Mouse (Mus musculus) testis, postnatal 10 days (tissue): Measurements from ENCODE around the gene Gxylt2.

Experiments used
- DNase-seq: peaks from one replicate; pipeline ENCODE4 v3.0.0; 2021; ENCODE audit warnings: low spot score

Gxylt2 gene

DNA sequence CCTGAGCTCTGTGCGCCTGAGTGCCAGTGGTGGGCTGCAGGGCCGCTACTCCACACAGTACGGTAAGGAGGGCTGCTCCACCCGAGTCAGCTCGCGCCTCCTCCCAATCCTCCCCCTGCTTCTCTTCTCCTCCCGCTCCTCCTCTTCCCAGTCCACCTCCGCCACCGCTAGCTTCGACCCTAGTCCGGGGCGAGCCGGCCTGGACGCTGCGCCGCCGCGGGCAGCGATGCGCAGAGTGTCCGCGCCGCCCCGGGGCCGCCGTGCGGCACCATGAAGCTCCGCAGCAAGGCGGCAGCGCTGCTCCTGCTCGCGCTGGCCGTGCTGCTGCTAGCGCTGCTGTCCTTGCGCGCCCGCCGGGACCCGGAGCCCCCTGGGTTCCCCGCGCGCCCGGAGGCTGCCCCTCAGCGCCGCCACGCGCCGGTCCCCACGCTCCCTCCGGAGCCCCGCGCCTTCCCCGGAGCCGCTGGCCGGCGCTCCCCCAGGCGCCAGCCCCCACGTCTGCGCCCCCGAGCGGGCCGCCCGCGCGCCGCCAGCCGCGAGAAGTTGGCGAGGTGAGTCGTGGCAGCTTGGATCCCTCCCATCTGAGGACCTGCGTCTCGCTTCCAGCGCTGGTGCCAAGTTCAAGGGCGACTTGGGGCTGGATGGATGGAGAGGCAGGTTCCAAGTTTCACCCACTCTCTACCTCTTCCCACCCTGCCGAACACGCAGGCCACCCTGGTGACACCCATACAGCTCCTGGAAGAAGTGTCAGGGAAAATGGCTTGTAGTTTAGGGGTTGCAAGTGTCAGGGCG lies at the start of gene Gxylt2:
TSS of gene Gxylt2 (plus strand) at position 161 of the 792 bp plus-strand sequence.
- peak; percentile 53 for DNase-seq

DNA sequence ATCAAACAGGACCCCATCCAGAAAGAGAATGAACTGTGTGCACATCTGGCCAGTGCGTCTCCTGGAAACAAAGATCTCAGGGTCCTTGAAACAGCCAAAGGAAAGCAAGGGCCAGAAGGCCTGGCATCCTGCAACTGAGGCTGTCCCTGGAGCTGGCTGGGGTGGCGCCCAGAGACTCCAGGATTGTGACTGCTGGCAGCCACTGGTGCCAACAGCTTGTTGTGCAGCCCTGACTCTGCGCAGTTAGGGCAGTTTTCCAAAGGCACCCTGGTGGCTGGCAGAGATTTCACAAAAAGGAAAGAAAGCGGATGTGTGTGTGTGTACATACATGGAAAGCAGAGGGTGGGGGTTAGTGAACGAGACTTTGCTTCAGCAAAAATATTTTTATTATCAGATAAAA lies 44.1 kb upstream of the Gxylt2 start:
- peak; percentile 41 for DNase-seq

DNA sequence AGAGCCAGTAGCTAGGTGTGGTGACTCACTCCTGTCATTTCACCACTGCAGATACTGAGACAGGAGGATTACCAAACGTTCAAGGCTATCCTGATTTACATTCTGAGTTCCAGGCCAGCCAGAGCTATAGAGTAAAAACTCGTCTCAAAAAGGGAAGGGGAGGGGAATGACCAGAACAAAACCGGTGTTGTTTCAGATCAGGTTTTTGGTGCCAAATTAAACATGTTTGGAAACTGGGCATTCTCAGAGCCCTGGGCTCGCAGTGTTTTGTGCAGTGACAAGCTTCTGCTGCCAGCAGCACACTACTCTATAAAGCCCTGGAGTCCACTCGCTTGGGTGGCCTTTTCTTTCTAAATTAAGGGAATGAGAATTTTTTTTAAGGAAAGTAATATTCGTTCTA lies 42.3 kb upstream of the Gxylt2 start:
- DNase-seq: peak; percentile 14

DNA sequence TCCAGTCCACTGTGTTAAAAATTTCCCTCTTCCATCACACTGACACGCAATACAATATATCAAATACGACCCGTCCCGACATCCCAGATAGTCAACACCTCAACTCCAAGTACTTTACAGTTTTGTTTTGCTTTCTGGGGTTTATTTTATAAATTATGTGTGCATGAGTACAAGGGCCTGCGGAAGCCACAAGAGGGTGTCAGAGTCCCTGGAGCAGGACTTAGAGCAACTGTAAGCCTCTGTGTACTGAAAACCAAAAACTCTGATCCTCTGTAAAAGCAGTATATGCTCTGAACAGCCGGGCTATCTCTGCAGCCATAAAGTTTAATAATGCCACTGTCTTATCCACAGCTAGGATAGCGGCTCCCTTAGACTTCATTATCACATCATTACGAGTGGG lies 36.9 kb upstream of the Gxylt2 start:
- peak; percentile 20 for DNase-seq

DNA sequence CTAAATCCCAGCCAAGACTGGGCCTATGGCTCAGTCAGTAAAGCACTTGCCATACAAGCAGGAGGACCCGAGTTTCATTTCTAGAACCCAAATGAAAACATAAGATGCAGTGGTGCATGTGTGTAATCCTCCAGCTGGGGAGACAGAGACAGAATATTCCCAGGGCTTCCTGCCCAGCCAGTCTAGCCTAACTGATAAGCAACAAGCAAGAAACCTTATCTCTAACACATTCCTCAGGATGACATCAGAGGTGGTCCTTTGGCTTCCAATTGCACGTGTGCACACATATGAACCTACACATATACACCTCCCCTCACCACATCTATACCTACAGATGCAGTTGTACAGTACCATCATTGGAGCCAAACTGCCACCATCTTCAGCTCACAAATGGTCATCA lies 35.7 kb upstream of the Gxylt2 start:
- peak; percentile 11 for DNase-seq

DNA sequence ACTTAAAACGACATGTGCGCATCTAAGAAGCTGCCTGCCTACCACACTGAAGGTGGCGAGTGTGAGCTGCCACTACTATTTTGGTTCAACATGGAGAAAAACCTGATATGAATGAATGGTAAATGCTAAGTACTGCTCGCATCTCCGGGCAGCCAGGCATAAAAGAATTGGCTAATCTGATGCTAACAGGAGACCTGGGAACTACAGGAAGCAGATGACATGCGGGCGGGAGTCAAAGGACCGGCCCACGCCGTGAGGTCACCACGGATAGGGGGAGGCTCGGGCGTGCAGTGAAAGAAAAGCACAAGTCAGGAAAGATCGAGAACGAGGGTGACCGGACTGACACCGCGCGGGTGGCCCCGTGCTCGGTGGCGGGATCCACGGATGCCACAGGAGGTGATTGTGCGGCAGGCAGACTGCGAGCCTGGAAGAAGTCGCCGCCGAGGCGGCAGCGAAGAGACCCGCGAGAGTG lies 34.1 kb upstream of the Gxylt2 start:
- DNase-seq: peak; percentile 69

DNA sequence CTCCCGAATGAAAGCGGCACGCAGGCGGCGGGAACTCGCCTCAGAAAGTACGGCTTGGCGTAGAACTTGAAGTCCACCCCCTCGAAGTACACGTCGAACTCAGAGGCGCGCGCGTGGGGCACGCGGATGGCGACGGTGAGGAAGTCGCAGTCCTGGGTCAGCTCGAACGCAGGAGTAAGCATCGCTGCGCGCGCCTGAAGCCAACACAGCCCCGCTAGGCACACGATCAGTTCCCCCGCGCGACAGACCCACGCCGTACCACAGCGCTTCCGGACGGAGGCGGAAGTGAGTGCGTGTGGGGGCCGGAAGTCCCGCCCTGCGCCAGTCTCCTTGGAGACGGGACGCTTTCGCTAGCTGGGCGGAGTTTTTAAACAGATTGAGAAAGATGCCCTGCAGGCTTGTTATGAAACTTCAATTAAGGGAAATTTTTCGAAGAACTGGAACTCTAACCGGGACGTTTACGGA lies 33.6 kb upstream of the Gxylt2 start, which contains the start of gene Shq1:
TSS of gene Shq1 (minus strand) at position 278 of the 465 bp plus-strand sequence.
- DNase-seq: peak; percentile 90

DNA sequence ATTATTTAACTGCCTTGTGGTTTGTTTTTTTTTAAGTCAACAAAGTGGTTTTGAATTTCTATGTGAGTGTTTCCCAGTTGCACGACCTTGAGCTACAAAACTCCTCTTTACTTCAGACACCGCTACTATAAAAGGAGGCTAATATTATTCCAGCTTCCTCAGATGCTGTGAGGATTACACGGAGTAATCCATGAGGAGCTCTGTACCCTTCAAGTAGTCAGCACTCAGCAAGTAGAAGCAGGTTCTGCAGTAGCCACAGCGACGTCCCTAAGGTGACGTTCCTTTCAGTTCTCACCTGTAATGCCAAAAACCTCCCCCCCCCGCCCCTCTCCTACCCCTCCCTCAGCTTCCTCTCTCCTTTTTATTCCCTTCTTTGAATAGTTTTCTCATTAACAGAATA lies 33.1 kb upstream of the Gxylt2 start:
- DNase-seq: no peak

DNA sequence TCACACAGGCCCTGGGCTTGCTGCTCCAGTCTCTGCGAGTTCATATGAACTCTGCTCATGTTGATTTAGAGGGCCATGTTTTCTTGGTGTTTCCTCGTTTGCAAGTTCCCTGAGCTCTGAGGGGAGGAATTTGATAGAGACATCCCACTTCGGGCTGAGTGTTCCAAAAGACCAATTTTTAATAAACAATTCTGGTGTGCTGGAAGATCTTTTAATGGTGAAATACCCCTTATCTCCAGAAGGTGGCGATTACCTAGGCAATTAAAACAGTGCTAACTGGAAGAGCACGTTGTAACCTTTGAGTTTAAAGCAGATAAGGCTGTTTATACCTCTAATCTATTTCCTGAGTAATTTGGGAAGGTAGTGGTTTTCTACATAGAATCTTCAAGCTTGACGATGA lies 29.6 kb upstream of the Gxylt2 start:
- DNase-seq: no peak

DNA sequence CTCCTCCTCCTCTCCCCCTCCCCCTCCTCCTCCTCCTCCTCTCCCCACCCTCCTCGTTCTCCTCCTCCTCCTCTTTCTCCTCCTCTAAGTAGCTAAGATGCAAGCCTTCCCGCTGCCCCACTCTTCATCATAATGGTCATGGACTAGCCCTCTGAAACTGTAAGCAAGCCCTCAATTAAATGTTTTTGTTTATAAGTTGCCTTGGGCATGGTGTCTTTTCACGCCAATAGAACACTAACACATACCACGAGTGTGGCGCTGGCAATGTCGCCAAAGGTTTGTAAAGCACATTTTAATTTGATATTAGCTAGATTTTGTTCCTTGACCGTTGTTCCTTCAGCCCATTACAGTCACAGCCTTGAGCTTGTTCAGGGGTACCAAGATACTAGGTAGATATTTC lies 28.1 kb upstream of the Gxylt2 start:
- DNase-seq: no peak

DNA sequence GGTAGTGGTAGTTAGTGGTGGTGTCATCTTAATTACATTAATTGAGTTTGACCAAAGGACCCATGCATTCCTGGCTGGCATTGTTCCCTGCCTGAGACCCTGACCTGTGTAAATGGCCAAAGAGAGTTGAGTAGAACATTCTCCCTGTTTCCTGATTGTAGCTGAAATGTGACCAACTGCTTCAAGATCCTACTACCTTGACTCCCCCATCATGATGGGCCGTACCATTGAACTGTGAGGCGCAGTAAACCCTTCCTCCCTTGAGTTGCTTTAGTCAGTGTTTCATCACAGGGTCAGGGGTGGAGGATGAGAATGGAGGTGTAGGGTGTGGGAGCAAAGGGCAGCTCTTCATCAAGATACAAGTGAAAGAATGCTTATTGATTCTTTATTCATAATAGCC lies 25.9 kb upstream of the Gxylt2 start:
- DNase-seq: no peak

DNA sequence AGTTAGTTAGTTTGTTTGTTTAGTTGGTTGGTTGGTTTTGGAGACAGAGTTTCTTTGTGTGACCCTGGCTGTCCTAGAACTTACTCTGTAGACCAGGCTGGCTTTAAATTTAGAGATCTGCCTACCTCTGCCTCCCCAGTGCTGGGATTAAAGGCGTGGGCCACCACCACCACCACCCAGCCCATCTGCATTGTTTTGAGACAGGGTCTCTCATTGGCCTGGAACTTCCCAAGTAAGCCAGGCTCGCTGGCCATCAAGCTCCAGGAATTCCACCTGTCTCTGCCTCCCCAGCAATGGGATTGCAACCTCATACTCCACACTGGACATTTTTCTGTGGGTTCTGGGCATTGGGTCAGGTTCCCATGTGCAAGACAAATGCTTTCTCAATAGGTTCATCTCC lies 18.2 kb upstream of the Gxylt2 start:
- no peak for DNase-seq

DNA sequence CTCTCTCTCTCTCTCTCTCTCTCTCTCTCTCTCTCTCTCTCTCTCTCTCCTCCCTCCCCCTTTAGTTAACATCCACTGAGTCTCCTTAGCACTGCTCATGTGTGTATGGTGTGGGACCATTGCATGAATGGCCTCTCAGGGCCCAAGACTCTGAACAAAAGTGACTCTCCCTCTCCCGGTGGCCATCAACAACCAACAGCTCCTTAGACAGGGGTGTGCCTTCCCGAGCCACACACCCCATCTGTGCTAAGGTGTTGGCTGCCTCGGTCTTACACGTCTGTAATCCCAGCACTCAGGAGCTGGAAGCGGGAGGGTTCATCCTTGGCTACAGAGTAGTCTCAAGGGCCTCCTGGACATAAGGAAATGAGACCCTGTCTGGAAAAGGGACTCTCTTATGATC lies 4.5 kb upstream of the Gxylt2 start:
- DNase-seq: no peak

DNA sequence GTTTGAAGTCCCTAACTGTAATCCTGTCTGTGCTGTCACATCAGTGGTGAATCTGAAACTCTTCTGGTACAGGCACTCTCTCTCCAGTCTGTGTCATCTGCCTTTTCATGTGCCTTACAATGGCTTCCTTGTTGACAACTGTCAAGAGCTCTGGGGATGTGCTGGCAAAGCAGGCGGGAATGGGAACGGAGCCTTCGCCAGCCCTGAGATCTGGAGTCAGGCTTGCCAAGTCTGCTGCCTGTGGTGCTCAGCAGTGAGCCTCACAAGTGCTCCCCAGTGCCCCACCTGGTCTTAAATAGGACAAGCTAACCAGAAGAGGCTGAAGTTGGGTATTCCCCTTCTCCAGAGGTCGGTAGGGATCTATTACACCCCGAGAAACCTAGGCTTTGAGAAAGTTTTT lies 3.8 kb upstream of the Gxylt2 start:
- DNase-seq: no peak

DNA sequence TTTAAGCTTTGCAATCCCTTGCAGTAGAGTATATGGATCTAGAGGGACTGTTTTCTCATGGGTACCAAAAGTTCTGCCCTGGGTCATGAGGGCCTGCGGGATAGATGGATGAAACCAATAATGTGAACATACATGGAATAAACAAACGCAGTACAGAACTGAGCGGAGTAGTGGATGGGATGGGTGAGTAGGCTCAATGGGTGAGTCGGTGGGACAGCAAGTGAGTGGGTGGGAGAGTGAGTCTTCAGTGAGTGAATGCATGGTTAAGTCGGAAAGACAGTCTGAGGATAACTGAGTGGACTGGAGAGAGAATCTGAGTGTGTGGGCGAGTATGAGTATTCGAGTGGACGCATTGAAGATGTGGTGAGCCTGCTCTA lies 349 bp upstream of the Gxylt2 start:
- no peak for DNase-seq

DNA sequence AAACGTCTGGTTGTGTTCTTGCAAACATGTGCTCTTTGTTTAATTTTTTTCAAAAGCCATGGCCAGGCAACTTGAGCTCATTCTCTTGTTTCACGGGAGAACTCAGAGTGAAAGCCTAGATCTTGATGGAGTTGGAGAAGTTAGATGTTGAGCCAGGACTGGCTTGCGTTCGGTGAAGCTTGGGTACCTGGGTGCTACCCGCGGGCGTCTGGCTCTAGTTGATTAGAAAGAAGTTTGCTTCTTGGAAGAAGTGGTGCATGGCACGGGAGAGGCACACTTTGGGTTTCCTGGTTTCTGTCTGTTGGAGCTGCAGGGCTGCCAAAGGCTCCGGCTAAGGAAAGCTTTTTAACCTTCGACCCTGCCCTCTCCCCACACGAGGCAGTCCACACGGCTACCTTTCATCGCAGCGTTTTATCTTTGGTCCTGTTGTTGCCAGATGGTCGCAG lies 855 bp downstream of the Gxylt2 start:
- no peak for DNase-seq

DNA sequence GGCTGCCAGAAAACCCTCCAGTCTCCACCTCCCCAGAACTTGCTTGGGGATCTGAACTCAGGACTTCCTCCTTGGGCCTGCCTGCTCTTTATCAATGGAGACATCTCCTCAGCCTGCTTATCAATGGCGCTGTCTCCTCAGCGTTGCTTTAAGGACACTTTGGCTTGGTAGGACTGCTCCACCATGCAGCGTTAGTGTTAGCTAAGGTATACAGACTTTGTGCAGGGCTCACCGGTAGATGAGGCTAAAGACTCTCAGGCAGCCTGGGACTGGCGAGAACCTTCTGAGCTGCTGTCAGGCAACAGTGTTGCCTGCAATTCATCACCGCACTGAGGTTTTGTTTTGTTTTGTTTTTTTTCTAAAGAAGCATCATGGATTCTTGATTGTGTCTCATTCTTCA lies 2.3 kb downstream of the Gxylt2 start:
- DNase-seq: no peak

DNA sequence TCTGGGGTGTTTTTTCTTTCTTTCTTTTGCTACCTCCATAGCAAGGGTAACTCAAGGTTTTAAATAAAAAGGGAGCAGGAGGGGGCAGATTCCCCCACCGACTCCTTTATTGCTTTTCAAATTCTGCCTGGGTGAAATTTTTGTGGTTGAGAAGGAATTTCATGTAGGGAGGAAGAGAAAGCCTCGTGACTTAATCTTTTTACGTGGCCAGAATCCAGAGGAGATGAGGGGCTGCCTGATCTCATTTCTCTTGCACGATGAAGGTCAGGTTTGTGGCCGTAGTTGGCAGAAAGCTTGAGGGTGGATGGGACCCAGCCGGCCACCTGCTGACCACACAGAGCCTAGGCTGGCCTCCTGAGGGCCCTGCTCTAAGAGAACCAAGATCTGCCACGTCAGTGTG lies 3.0 kb downstream of the Gxylt2 start:
- DNase-seq: no peak

DNA sequence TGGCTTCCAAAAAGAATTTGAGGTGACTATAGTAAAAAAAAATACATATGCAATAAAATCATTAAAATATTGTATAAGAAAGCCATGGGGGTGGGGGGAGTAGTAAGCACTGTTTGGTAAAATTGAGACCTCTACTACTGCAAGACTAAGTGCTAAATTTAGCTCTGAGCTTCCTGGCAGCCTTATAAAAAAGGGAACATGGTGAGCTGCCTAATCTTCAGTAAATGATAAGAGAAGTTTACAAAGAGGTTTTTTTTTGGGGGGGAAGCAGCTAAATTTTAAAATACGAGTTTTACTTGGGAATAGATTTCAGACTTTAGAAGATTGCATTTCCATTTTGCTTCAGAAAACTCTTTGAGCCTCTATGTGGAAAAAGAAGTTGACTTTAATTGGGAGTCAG lies 3.7 kb downstream of the Gxylt2 start:
- DNase-seq: no peak

DNA sequence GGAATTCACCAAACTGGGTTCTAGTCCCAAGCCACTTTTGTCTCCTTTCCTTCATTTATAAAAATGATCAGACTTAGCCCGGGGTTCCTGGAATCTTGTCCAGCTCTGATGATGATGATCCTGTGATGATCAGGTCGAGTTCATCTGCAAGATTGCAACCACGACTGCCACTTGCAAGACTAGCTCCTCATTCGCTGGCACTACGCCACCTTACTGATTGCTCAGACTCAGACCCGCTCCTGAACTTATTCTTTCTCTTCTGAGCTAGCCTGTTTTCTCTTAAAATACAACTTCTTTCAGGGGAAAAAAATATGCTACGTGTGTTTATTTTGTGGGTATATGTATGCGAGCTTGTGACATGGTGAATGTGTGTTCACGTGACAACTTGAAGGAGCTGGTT lies 4.5 kb downstream of the Gxylt2 start:
- DNase-seq: peak; percentile 54

DNA sequence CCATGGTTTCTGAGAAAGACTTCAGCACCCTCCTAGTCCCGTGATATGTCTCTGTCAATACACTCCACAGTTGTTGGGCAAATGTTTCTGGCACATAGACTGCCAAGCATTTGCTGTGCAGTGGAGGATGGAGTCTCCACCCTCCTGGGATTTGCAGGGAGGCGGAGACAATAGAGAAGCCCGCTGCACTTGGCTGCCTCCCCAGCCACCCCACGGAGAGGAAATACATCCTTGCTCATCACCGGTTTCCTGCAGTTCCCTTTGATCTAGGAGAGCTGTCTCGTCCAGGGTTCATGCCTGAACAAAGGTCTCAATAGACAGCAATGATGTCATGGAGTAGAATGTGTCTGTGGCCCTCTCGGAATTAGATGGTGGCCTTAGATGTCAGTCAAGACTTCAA lies 4.9 kb downstream of the Gxylt2 start:
- DNase-seq: no peak

DNA sequence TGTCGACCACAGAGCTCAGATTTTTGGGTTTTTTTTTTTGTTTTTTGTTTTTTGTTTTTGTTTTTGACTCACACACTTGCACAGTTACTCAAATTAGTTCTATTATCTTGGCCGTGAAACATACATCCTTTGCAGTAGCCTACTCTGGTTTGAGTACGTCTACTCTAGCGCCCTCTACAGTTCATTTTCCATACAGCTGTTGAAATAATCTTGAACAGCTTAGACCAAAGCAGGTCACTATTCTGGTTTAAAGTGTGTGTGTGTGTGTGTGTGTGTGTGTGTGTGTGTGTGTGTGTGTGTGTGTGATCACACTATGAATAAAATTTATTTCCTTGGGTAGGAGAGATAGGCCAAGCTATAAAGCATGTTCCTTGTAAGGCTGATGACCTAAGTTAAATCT lies 5.6 kb downstream of the Gxylt2 start:
- DNase-seq: no peak

DNA sequence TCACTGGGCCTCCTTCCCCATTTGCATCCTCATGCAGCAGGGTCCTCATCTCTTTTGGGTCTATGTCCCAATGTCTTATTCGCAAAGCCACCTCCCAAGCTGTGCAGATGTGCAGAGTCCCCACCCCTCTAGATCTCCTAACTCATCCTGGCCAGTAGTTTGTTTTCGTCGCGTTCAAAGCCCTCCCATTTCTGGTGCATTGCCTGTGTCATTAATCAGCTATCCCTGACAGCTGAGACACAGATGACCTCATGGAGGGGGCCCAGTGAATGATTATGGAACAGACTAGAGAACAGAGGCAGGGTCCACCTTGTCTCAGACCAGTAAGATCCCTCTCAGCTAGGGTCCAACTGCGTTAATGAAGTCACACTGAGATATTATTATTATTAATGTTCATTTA lies 6.3 kb downstream of the Gxylt2 start:
- no peak for DNase-seq

DNA sequence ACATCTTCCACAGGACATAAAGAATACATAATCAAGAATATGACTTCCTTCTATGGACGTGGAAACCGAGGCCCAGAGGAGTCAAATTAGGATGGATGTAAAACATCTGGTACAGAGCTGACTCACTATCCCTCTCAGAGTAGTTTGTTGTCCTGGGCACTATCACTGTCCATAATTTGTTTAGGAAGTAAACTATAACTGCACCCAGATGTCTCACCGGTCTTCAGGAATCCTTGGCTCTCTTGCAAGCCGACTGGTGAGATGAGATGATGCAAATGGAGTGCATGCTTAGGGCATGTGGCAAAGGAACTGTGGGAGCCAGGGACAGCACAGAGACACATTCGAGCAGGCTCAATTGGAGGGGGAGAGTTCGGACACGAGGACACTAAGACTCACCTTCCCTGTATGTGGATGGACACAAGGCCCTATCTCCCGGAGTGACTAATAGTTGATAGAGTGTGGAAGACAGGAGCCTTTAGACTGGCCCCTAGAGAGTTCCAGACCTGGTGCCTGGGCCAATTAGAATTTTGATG lies 10.8 kb downstream of the Gxylt2 start:
- no peak for DNase-seq
